Mouse (Mus musculus): ENCODE measurements around the gene Ndufs5.
A peak's percentile ranks its signal among the peaks of the same experiment; 100 is the strongest.

Ndufs5 gene

DNA sequence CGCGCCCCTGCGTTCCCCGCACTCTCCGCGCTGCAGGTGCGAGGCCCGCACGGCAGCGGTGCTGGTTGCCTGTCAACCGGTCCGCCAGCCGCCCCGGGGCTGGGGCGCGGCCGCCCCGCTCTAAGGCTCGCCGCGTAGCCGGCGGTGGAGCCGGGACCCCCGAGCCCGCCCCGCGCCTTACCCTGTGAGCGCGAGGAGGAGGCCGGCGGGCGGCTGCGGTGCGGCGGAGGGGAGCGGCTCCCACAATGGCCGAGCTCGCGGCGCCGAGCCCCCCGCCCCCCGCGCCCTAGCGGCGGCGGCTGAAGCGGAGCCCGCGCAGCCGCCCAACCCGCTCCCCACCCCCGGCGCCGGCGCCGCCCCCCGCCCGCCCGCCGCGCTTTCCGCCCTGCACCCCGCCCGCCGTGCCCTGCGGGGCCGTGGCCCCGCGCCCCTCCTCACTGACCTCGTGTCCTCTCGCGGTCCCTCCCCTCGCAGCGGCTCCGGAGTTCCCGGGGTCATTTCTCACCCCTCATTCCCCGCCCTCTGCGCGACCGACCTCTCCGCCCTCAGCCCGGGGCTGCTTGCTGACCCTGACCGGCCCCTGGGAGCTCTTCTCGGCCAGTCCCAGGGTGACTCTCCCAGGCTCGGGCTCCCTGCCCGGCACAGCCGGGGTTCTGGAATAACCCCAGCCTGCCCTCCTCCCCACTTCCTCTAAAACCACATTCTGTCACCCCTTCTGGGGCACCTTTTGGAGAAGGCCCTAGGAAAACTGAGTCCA, 30.8 kb downstream of the Ndufs5 start:
- DNase-seq: peak; percentile 97

DNA sequence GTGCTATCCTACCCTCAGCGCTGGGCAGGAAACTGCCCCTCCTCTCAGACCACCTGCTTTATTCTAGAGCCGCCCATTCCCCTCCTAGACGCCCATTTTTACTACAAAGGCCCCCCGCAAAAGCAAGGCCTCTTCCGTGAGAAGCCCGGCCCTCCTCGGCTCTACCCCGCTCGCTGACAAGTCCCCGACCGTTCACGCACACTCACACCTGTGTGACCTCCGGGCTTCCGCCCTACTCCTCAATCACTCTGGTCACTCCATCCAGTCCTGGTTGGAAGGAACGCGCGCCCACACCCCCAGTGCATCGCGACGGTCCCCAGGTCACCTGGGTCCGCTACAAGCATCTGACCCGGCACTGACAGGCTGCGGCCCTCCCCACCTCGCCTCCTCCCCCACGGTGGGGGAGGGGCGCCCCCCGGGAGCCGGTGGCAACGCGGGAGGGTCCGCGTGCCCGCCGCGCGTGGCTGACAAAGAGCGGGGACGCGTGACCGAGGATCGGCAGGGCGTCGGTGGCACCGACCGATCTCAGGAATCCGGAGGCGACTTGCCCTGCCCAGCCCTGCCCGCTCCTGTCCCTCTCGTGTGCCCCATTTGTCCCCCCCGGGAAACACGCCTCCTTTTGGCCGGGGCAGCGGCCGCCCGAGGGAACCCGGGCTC, 31.5 kb downstream of the Ndufs5 start:
- peak; percentile 94 for DNase-seq

DNA sequence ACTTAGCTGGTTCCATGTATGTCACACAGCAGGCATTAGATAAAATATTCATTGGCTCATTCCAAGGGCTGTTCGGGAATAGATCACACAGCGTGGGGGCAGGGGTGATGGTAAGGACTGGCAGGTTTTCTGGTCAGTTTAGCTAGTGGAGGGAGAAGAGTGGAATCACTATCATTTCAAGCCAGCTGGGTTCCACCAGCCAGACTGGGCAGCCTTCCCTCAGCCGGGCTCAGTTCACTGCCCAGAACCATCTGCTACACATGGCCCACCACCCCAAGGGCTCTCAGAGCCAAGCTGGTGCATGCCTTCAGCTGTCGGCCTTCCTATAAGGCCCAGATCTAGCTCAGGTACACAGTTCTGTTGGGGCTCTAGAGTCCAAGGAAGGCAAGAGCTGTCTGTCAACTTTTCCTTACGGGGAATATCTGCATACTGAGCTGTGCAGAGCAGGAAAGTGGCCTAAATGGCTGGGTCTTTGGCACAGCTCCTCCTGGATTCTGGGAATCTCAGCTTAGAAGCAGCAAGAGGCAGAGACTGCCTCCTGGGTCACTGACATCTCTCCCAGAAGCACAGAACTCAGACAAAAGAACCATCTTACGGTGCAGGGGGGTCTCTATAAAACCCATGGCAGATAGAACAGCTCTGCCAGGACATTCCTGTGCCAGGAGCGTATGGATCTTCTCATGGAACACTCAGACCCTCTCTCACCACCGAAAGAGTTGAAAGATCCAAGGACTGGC, 32.3 kb downstream of the Ndufs5 start:
- no peak for DNase-seq

DNA sequence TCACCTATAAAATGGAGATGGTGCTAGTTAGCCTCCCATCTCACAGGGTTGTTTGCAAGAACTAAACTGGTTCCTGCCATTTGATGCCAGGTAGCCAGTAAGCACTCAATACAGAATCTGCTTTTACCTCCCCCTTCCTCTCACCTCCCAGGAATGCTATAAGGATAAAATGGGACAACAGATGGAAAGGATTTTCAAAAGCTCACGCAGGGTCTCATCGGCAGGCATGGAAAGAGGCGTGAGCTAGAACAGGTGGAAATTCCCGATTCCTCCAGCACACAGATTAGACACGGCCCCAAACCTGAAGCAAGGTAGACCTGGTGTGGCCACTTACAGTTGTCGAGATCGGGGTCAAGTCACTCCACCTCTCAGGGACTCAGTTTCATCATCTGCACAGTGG, 33.0 kb downstream of the Ndufs5 start:
- no peak for DNase-seq

DNA sequence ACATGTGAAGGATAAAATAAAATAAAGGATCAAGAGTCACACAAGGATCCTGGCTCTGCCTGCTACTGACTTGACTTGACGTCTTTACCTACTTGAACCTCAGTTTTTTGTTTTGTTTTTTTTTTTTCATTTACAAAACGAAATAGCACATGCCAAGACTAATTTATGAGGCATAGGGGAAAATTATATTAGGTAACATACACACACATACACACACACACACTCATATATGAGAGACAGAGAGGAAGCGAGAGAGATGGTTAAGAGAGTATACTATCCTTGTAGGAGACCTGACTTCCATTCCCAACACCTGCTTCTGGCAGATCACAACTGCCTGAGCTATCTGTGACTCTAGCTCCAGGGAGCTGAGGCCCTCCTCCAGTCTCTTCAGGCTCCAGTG, 33.7 kb downstream of the Ndufs5 start, which contains the start of gene Macf1:
Macf1 (minus strand) TSS at position 101 of the 400 bp plus-strand sequence.
- no peak for DNase-seq

DNA sequence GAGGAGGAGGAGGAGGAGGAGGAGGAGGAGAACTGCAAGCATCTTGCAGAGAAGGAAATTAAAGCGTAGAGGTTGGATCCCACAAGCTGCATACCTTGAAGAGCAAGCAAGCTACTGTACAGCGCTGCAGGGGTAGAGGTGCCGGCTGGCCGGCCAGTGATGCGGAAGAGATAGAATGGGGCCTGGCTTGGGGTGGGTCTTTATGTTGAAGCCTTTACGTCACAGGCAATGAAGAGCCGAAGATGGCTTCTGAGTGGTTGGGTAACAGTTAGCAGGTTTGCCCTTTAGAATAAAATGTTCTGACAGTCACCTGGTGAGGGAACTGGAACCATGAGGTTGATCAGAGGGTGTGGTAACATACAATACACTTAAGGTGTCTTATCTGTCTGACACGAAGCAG, 35.7 kb downstream of the Ndufs5 start:
- no peak for DNase-seq

DNA sequence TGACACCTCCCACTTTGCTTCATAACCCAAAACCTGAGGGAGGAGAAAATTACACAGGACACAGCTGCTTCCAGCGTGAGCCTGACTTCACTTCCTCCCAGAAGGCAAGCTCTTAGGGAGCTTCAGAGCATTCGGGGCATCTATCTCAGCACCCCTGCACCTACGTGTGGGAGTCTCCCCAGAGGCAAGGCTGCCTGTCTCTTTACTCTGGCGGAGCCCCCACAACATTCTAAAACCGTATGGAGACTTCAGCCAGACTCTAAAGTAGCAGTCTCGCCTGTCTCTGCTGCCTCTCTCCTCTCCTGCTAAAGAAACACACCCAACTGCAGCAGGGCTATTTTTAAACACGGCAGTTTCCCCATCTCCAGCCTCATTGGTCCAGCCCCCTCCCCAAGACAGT, 37.0 kb downstream of the Ndufs5 start:
- no peak for DNase-seq

DNA sequence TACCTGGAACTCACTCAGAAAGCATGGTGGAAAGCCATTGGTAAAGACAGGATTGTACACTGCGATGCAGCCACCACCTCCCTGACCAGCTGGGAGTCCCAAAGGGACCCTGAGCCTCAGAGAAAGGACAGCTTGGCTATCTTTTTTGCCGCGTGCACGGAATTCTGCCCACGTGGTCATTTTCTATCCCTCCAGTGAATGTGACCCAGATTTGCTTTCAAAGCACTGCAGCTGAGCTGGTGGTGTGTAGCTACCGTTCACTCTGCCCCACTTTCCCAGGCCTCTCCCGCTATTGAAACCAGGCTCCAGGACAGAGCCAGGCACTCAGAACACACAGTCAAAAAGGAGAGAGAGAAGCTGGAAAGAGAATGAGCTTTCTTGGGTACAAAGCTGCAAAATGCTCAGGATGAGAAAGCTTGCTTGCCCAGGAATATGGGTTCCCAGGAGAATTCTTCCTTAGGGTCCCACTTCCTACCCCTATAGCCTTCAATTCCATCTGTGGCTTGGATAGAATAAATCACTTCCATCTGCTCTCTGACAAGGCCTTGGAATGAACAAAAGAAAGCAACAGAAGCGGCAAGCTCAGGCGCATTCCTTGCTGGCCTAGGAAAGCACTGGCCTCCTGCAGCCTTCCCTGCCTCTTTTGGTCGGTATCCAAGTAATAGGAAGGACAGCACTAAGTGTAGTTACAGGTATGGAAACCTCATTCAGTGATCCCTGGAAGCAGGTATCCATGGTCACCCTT, 40.8 kb downstream of the Ndufs5 start:
- peak; percentile 90 for DNase-seq

DNA sequence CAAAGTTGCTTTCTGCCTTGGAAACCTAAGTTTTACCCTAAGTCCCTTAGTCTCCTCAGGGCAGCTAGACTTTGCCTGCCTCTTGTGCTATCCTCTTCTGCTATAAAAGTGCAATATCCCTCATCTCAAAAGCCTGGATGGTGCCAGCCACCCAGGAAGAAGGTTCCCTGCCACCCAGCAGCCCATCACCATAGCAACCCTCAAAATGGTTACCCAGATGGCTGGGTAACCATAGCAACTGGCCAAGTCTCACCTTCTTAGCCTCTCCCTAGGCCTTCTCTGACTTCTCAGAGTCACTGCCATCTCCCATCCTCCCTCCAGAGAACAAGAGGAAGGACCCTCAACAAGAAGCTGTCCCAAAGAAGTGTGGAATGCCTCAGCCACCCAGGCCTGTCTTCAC, 47.4 kb downstream of the Ndufs5 start:
- DNase-seq: no peak

DNA sequence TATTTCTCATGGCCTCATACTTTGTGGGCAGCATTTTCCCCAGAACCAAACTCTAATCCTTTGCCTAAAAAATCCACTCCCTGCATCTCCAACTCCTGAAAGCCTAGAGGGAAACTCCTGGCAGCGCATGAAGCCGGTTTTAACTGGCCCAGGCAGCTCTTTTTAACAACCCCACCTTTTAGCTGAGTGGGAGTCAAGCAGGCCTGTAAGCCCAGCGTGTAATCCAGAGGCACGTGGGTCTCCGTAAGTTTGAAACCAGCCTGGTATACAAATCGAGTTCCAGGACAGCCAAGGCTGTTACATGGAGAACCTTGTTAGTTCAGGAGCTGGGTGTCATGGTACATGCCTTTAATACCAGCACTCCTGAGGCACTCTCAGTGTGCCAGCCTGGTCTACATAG, 48.3 kb downstream of the Ndufs5 start:
- DNase-seq: no peak

DNA sequence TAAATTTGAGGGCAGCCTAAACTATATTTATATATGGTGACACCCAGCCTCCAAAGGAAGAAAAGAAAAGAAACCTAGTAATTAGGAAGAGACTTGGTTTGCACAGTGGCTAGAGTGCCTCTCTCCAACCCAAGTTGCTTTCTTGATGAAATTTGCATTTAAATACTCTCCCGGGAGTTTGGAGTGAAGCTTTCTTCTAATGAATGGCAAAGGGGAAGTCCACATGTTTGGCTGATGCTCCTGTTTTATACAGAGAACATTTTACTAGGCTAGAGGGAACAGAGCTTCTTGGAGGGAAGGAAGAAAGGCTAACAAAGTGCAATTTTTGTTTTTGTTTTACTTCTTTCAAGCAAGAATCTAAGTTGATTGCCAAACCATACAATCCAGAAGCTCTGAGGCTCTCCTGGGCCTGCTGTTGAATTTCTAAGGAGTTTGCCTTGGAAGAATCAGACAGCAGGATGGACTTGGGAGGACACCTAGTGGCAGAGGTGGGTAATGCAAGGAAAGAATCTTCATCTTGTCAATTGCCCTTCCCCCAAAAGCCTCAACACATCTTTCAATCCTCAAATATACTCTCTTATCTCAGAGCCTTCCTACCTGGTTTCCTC, 50.6 kb downstream of the Ndufs5 start:
- DNase-seq: peak; percentile 94

DNA sequence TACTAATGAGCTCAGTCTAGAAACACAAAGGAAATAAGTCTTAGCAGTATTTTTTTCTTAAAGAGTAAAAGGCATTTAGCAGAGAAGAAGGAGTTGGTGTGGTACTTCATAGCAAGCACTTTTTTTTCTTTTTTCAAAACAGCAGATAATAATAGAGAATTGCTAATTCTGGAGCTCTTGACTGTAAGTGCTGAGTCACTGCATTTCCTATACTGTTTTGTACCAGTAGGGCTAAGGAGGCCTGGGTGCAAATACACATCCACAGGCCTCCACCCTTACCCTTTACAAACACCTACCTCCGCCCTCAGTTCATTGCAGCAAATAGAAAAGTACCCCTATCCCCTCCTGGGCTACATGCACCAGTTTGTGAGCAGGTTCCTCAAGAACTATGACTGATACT, 51.5 kb downstream of the Ndufs5 start:
- no peak for DNase-seq

DNA sequence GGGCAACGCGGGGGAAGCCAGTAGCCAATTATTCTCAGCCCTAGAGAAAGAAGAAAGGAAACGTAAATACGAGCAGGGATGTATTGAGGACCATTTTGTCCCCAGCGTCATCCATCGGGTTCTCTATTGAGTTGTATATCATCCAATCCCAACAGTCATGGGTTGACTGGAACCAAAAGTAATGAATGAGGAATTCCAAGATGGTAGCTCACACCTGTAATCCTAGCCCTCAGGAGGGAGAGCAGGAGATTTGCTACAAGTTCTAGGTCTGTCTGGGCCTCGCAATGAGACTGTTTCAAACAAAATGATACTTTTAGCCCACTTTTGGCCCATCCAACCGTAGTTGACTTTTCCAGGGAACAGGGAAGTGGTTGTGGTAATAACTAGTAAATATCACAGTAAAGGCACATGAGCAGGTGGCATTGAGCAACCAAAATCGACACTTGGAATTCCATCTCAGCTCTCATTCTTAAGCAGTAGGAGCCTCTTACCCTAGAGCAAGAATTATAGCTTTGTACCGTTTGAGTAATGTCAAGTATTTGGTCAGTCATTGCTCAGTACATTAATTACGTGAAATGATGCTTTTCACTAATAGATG, 52.2 kb downstream of the Ndufs5 start:
- DNase-seq: no peak

DNA sequence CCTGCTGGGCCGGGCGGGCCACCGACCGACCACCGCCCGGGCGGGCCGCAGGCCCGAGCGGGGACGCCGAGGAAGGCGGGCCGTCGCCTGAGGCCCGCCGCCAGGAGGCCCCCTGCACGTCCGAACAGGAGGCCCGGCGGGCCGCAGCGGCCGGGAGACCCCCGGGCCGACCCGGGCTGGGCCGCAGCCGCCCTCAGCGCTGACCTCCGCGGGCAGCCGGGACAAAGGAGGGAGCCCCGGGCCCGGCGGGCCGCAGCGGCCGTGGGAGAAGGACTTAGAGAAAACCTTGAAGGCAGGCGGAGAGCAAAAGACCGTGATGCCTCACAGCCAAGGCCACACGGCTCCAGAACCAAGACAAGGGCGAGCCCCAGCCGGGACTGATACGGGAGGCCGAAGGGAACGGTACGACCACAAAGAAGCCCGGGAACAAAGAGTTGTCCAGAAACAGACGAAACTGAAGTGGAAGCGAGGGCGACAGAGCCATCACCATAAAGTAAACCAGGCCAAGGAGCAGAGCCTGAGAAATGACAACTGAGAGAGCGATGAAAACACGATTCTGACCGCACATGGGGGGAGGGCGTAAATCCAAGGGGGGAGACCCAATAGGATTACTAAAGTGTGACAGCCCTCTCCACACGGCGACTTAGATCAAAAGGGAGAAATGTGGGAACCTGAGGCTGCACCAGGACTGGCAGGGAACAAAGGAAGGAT, 52.9 kb downstream of the Ndufs5 start:
- DNase-seq: peak; percentile 88

DNA sequence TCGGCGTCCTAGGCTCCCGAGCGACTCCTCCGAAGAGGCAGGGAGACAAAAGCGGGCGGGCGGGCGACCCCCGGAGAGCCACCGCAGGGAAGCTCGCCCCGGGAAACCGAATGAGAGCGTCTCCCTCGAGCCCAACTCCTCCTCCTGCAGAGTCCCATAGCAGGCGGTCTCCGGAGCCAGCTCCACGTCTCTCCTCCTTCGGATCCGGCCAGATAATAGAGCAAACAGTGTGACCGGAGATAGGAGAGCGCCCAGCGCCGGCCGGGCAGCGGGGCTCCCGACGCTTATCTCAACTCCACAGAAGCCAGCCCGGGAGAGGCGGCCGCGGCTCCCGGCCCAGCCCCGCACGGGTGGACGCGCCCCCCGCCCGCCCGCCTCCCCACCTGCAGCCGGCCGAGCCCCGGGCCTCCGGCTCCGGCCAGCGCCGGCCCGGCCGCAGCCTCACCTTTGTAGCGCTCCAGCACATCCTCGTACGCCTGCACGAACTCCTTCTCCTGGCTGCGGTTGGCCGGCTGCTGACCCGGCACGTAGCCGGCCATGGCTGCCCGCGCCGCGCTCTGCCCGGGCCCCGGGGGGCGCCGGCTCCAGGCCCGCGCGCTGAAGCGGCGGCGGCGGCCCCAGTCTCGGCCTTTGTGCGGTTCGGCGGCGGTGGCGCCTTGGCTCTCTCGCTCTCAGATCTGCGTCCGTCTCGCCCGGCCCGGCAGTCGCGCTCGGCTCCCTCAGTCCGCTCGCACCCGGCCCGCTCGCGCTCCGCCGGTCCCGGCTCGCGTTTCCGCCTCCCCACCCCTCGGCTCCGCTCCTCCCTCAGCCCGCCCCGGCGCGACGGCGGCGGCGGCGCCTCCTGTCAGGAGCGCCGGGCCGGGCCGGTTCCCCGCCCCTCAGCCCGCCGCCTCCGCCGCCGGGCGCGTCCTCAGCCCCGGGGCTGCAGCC, 53.7 kb downstream of the Ndufs5 start:
- DNase-seq: peak; percentile 99

DNA sequence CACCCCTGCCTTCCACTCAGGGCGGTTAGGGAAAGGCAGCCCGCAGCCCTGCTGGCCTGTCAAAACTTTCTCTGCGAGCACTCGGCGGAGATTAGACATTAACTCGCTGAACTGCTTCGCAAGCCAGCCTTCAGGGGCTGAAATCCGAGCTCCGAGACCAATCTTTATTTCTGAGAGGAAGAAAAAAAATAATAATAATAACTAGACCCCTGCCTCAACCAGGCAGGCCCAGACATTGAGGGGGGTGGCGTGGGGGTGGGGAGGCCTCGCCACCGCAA, 54.4 kb downstream of the Ndufs5 start:
- no peak for DNase-seq

DNA sequence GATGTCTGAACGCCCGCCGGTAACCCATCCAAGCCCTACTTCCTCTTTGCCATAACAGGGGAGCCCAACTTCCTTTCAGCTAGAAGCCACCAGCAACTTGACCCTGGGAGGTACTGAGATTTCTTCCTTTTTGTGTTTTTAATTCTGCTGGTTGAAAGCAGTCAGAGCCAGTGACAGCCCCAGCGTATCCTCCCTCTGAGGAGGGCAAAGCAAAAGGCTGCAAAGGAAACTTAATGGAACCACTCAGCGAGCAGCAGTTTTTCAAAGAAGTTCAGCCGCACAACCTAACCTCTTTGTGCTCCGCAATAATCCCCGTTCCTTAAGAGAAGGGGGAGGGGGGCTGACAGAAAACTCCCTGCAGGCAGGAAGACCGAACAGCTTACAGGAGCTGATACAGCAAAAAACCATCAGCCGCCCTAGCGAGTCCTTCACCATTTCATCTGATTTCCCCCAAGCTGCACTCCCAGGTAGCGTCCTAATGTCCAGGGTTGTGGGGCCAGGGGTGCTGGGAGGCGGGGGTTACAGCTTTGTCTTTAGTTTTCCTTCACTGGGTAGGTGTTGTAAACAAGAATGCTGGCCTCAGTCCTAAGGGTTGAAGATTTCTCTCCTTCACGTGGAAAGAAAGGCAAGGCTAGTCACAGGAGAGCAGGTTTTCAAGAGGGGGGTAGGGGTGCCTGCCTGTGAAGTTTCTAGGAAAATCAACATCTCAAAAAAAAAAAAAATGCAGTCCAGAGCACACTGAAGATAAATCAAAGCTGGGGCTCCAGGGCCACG, 54.9 kb downstream of the Ndufs5 start:
- peak; percentile 91 for DNase-seq

All from heart, adult 11 months (tissue).